Mouse (Mus musculus) megakaryocyte, adult 5-6 weeks (primary cell): Measurements from ENCODE around the gene Prkci. TPM values are rescaled to one million over a fixed set of nuclear protein-coding genes. Genes with fewer than 3 reads are reported as not detected.

Experiments used
- ATAC-seq: 2 replicates; pipeline ENCODE4 v1.8.0; 2016; ENCODE audit warnings: mild to moderate bottlenecking, inconsistent platforms; ENCODE audit not compliant: poor library complexity, severe bottlenecking
- total RNA-seq, 2 experiments: library from RNA; stranded (forward) in 1 of 2; stranded (reverse) in 1 of 2; fragments of 153-499, 151-499 nt in 1 of 2; fragments of 221-1000, 200-1000 nt in 1 of 2; gene quantifications; 2 replicates each; pipeline versions ENCODE4 v1.2.3 to v1.2.4; 2015 to 2017

Prkci gene
- 18.8 and 19.9 TPM in 2 replicates for total RNA-seq (2015)
- 12.4 and 14.7 TPM in 2 replicates for total RNA-seq (2017)

GRCm38 (mm10) chr3:30995283-30995898, at the start of gene Prkci:
Prkci (plus strand) TSS chr3:30995747.
- peak; percentile 95 for ATAC-seq

- no peak for ATAC-seq
Observed at GRCm38 (mm10) chr3:30951652-30952051, 43.9 kb upstream of the Prkci start.

DNA sequence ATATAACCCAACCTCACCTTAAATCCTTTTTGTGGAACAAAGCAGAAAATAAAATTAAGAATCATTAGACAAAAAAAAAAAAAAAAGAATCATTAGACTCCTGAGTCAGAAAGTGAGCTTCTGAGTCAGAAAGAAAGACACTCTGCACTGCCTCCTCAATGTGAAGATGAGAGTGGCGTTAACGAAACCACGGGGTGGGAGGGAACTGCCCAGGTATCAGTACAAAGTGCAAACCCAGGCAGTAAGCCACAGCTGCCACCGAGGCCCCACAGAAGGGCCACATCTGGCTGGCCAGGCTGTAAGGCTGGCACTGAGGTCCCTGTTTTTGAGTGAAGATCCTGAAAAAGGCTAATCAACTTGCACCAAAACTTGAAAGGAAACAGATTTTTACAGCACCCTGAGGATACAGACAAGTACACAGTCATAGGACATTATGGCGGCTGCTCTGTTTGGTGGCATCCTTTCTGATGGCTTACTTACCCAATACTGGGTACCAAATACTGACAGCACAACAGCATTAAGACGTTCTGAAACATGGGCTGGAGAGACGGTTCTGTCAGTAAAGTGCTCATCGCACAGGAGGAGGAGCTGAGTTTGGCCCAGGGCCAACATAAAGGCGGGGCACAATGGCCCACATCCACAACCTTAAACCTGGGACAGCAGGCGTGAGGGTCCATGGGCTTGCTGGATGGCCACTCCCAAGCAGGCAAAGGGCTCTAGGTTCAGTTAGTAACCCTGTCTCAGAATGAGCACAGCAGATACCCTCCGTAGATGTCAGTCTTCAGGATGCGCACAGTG, 43.1 kb upstream of the Prkci start:
- no peak for ATAC-seq

DNA sequence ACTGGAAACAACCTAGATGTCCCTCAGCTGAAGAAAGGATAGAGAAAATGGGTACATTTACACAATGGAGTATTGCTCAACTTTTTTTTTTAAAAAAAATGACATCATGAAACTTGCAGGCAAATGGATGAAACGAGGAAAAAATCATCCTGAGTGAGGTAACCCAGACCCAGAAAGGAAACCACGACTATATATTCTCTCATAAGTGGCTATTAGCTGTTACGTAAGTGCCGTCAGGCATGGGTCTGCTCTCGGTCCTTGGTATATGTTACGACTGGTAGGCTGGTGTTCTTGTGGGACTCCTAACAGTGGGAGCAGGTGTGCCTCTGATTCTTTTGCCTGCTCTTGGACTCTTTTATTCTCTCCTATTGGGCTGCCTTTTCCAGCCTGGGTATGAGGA, 39.2 kb upstream of the Prkci start:
- ATAC-seq: no peak

GRCm38 (mm10) chr3:30958709-30959108, 36.8 kb upstream of the Prkci start:
- no peak for ATAC-seq

DNA sequence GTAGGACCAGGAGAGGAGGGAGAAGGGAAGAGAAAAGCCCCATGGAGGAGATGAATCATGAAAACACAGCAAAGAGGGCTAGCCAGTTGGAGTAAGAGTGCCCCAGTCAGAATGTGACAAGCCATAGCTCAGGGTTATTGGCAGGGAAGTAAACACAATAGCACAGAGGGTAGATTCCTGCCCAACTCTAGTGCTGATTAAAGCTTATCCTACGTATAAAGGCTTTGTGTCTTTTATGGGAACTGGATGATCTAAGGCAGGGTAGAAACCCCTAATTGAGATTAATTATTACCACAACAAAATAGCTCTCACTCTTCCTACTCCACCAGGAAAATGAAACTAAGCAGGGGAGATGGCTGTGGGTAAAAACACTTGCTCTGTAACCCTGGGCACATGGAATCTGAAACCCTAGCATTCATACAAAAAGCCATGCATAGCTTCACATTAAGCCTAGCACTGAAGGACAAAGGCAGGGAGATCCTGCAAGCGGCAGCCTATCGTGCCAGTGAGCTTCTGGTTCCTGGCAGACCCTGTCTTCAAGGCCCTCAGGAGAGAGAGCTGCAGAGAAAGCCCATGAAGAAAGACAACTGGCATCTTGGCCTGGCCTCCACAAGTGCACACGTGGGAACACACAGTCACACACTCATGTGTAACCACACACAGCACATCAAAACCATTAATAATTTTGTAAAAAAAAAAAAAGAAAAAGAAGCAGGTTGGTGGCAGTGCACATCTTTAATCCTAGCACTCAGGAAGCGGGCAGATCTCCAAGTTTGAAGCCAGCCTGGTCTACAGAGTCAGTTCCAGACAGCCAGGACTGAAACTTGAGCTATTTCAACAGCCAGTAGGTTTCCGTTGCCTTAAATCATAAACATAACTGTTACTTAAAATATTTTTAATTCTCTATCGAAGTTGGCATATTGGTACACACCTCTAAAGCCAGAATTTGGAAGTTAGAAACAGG, 35.4 kb upstream of the Prkci start:
- no peak for ATAC-seq

- no peak for ATAC-seq
Observed at GRCm38 (mm10) chr3:30963100-30963499, 32.4 kb upstream of the Prkci start.

DNA sequence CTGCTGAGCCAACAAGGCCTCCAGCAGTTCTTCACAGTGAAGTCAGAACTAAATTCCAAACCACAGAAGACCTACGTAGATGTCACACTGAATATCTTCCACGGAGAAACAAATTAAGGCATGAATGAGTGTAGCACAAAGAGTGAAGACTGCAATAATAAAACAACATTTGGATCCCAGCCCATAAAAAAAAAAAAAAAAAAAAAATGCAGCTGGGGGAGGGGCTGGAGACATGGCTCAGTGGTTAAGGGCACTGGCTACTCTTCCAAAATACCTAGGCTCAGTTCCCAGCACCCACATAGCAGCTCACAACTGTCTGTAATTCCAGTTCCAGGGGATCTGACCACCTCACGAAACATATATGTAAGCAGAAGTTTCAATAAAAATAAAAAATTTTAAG, 31.3 kb upstream of the Prkci start:
- ATAC-seq: no peak

DNA sequence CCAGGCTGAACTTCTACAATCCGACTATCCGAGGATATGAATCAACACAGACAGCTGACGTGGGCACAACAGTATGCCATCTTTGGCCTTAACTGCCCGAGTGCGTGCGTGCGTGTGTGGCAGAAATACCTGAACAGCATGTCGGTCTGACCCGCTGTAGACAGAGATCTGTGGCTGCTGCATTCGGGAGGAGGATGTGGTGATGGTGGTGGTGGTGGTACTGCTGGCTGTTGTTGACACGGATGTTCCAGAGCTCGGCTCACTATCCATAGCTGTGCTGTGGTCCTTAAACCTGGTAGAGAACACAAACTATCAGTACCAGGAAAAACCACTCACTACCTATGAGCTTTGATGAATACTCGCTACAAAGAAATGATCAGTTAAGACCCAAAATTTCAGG, 29.9 kb upstream of the Prkci start:
- ATAC-seq: no peak

DNA sequence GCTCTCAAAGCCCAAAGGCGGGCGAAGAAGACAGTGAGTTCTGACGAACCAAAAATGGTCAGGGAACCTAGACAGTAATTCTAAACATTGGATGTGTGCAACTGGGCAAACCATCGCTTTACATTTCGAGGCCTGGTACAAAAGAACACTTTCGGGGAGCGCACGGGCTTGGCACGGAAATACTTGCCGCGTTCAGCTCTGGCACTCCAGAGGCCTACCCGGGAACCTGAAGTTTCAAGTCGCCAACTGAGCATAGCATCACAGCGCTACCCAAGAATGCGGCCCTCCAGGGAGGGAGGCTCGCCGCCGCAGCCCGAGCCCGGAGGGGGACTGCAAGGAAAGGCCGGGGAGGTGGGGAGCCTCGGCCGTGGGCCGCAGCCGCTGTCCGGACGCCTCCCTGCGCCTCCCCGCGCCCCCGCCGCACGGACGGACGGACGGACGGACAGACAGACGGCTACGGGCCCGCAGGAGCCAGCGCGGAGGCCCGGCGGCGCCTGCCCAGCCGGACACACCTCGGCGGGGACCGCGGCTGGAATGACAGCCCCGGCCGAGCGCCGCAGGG, 26.9 kb upstream of the Prkci start:
- peak; percentile 49 for ATAC-seq

- peak; percentile 89 for ATAC-seq
Observed at GRCm38 (mm10) chr3:30969104-30969581, 26.4 kb upstream of the Prkci start, which contains the start of gene Phc3. Phc3 (minus strand) TSS chr3:30969415.

DNA sequence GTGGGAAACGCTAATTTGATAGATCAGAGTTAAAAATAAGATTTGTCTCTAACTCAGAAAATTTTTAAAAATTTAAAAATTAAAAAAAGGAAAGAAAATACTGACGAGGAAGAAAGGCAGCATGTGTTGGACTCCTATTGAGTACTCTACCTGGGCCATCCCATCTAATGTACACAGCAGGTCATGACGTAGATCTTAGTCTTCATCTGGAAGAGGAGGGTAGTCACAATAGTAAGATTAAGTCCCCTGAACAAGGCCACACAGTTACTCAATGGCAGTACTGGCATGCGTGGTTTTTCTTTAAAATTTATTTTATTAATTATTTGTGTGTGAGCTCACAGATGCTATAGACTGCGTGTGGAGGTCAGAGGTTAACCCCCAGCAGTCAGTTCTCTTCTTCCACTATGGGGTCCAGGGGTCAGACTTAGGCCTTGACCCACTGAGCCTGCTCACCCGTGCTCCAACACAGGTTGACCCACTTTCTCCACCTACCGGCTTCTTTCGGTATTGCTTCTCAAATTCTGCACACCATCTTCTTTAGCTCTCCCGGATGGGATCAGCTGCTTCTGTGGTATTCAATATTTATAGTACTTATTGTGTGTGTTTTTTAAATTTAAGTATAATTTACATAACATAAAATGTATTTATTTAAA, 20.3 kb upstream of the Prkci start:
- peak; percentile 99 for ATAC-seq

DNA sequence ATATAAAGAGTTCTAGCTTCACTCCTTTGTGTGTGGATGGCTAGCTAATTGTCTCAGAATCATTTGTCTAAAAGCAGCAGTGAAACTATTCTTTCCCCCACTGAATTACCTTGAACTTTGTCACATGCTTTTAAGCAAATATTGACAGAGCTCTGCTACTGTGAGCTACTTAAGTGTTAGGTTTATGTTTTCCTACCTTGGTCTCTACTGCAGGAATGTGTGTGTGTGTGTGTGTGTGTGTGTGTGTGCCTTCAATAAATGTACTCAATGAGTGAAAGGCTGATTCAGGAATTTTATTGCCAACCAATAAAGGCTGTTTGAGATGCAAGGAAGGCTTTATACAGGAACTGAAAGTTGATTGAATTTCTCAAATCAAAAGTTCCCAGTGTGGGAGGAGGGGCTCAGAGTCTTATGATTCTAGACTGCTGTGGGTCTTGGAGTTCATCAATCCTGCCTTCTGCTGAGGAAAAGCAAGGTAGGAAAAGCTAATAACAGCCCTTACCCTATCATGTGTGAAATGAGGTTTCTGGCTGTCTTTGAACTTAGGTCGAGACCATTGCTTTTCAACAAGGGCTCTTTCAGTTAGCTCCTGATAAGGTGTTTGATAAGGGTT, 18.4 kb upstream of the Prkci start:
- ATAC-seq: no peak

GRCm38 (mm10) chr3:30981616-30982380, 13.7 kb upstream of the Prkci start:
- ATAC-seq: no peak

DNA sequence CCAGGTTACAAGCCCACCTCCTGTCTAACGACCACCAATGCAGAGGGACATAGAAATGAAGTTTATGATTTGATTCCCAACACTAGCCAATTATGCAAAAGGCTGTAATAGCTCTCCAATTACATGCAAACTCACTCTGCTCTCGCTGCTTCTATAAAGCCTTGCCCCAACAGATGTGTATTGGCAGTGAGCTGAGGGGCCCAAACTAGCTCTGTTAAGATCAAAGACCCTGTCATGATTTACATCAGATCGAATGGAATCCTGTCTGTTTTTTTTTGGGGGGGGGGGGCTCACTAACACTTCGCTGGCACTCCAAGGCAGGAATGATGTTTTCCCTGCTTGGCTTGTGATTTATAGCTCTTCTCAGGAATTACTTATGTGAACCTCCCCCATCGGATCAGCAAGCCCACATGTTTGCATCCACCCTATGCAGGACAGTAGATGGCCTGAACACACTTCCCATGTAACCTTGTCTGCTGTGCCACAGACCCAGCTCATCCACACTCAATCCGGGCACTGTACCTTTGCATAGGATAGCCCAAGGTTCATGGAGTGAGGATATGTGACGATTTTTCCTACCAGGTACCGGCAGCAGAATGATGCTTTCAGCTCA, 12.5 kb upstream of the Prkci start:
- no peak for ATAC-seq

- no peak for ATAC-seq
Observed at GRCm38 (mm10) chr3:30987396-30988318, 7.9 kb upstream of the Prkci start.

DNA sequence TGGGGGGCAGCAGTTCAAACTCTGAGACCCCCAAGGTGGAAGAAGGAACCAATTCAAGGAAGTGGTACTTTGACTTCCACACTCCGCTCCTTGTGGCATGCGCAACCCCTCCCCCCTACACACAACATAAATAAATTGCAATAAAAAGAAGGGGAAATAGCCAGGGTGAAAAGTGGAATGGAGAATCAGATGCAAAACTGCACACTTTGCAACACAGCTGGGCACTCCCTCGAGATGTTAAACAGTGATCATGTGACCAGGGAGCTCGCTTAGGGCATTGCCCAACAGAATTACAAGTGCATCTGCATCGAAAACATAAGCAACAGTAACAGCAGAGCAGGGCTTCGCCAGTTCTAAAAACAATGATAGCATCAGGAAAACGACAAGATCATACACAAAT, 3.4 kb upstream of the Prkci start:
- peak; percentile 41 for ATAC-seq
